Mouse (Mus musculus): ENCODE measurements around the gene Dmrta1. TPM values are rescaled to one million over a fixed set of nuclear protein-coding genes. Genes with fewer than 3 reads are reported as not detected.
"Not testable (repeated sequence)": the region's sequence is repeated elsewhere in the genome, so short reads cannot be mapped to it uniquely, and the experiment has no call there.

Gene Dmrta1
- polyA plus RNA-seq, 1 experiment from 2014 or later, result 0.64 TPM

GRCm38 (mm10) chr4:89695589-89695988 is 16.4 kb downstream of the Dmrta1 start:
- 46% methylated on average over 5 of the region's 5 CpGs for WGBS
- peaks cover 4% of the 10 kb centered on the region; the same call in 1 of the 2 replicates for H3K27me3 ChIP-seq (replicated peaks; ENCODE audit: control insufficient read depth, insufficient read depth, low read length)
- no peak overlapping the region for H3K4me2 ChIP-seq (ENCODE audit: low read depth, low read length)
- no peaks in the 10 kb centered on the region for H3K4me1 ChIP-seq (ENCODE audit: control insufficient read depth, insufficient read depth, low read length)
- no peaks in the 10 kb centered on the region for H3K9me3 ChIP-seq (ENCODE audit: control insufficient read depth, low read length)
- DNase-seq (ENCODE audit: low spot score) (no peak), ATAC-seq (ENCODE audit: low read depth) (no peak)
- no peak overlapping the region for H3K4me3 ChIP-seq (ENCODE audit: low read depth, low read length)
- H3K36me3 ChIP-seq (ENCODE audit: control insufficient read depth, insufficient read depth, low read length), result no peaks in the 10 kb centered on the region
- no peak overlapping the region for H3K9ac ChIP-seq (ENCODE audit: low read depth, low read length)
- no peak overlapping the region for H3K27ac ChIP-seq (replicated peaks; ENCODE audit: low read depth, low read length)

- Histone ChIP-seq H3K9ac (ENCODE audit: low read depth, low read length) (no peak overlapping the region), H3K27me3 (replicated peaks; ENCODE audit: control insufficient read depth, insufficient read depth, low read length) (no peaks in the 10 kb centered on the region), H3K9me3 (ENCODE audit: control insufficient read depth, low read length) (no peaks in the 10 kb centered on the region), H3K36me3 (ENCODE audit: control insufficient read depth, insufficient read depth, low read length) (no peaks in the 10 kb centered on the region), H3K4me2 (ENCODE audit: low read depth, low read length) (no peak overlapping the region), H3K4me1 (ENCODE audit: control insufficient read depth, insufficient read depth, low read length) (no peaks in the 10 kb centered on the region), H3K4me3 (ENCODE audit: low read depth, low read length) (no peak overlapping the region), H3K27ac (replicated peaks; ENCODE audit: low read depth, low read length) (no peak overlapping the region)
- no peak for DNase-seq (ENCODE audit: low spot score)
- no peak for ATAC-seq (ENCODE audit: low read depth)
These were observed 18.7 kb downstream of the Dmrta1 start for GRCm38 (mm10) chr4:89697951-89698350.

DNA sequence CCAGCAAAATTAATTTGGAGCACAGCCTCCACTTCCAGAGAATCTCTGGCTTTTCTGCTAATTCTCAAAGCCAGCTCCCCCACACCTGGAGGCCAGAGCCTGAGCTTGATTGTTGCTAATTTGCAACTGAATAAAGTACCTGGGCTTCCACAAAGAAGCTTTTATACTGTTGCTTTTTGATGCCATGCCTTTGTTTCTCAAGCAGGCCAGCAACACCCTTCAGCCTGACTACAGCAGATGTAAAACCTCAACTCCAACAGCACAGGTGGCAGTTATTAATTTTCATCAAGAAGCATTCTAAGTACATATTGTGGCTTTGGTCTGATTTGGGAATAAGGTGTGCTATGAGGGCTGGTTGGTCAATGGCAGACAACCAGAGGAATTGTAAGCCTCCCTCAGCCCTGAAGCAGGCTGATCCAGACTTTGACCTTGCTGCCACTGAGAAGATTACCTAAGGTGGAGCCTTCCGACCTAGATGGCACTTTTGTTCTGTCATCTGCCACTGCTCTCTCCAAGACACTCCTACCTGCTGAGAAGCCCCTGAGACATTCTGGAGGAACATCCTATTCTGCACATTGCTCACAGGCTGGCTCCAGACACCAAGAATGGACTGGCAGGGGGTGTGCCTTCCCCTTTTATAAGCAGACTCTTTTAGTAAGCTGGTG is 44.4 kb downstream of the Dmrta1 start:
- not testable (repeated sequence) for DNase-seq (ENCODE audit: low spot score); H3K4me1 ChIP-seq (ENCODE audit: control insufficient read depth, insufficient read depth, low read length); H3K4me2 ChIP-seq (ENCODE audit: low read depth, low read length); H3K4me3 ChIP-seq (ENCODE audit: low read depth, low read length); H3K36me3 ChIP-seq (ENCODE audit: control insufficient read depth, insufficient read depth, low read length); H3K27me3 ChIP-seq (replicated peaks; ENCODE audit: control insufficient read depth, insufficient read depth, low read length); ATAC-seq (ENCODE audit: low read depth); H3K9ac ChIP-seq (ENCODE audit: low read depth, low read length); H3K9me3 ChIP-seq (ENCODE audit: control insufficient read depth, low read length); H3K27ac ChIP-seq (replicated peaks; ENCODE audit: low read depth, low read length)
- 69% methylated on average over 1 of the region's 1 CpGs for WGBS

Measured in embryonic facial prominence, embryonic 14.5 days (tissue).